Mouse (Mus musculus) heart, postnatal 0 days (tissue): ENCODE measurements around the gene Gm20662. TPM values are rescaled to one million over a fixed set of nuclear protein-coding genes. Genes with fewer than 3 reads are reported as not detected.

ENCODE experiments used
- ATAC-seq: fragments of 200-750 bp; cut with Nextera tagmentation; 2 replicates; pipeline ENCODE4 v1.8.0; 2017; ENCODE audit warnings: low read depth, moderate number of reproducible peaks, moderate library complexity; ENCODE audit not compliant: insufficient read depth
- DNase-seq: peaks from one replicate; pipeline ENCODE4 v3.0.0-alpha.2; 2016; ENCODE audit warnings: low spot score
- H3K27ac ChIP-seq: fragments of 300-500 bp; sonication (generic); 2 replicates; pipeline ENCODE4 v1.5.1; 2014; ENCODE audit warnings: low read depth, mild to moderate bottlenecking
- H3K27me3 ChIP-seq: fragments of 300-500 bp; sonication (generic); 2 replicates; pipeline ENCODE4 v1.6.1; 2014; ENCODE audit warnings: low read length, mixed read lengths; ENCODE audit not compliant: control insufficient read depth, insufficient read depth
- H3K36me3 ChIP-seq: fragments of 300-500 bp; sonication (generic); replicated peaks from 2 replicates; pipeline ENCODE4 v1.6.1; 2014; ENCODE audit warnings: low read length, mixed read lengths; ENCODE audit not compliant: control insufficient read depth, insufficient read depth
- H3K4me1 ChIP-seq: fragments of 300-500 bp; sonication (generic); 2 replicates; pipeline ENCODE4 v1.6.1; 2014; ENCODE audit warnings: antibody characterized with exemption; ENCODE audit not compliant: control insufficient read depth, insufficient read depth
- H3K4me2 ChIP-seq: fragments of 300-500 bp; sonication (generic); 2 replicates; pipeline ENCODE4 v1.6.1; 2014; ENCODE audit warnings: low read depth, mild to moderate bottlenecking, low read length, moderate library complexity
- H3K4me3 ChIP-seq: fragments of 300-500 bp; sonication (generic); 2 replicates; pipeline ENCODE4 v1.5.1; 2014; ENCODE audit warnings: low read depth, low read length
- H3K9ac ChIP-seq: fragments of 300-500 bp; sonication (generic); replicated peaks from 2 replicates; pipeline ENCODE4 v1.6.1; 2014; ENCODE audit warnings: low read depth, low read length, mixed read lengths
- H3K9me3 ChIP-seq: fragments of 300-500 bp; sonication (generic); replicated peaks from 2 replicates; pipeline ENCODE4 v1.6.1; 2016; ENCODE audit warnings: low read length; ENCODE audit not compliant: control insufficient read depth
- CTCF ChIP-seq: IDR thresholded peaks from 2 replicates; pipeline ENCODE4 v1.5.1; 2016; ENCODE audit warnings: antibody characterized with exemption, control low read depth, low read depth
- EP300 ChIP-seq: IDR thresholded peaks from 2 replicates; pipeline ENCODE4 v1.6.1; 2016; ENCODE audit warnings: antibody characterized with exemption, low read depth
- WGBS: fragments of 180-500 bp; shearing (Covaris S2); extraction: QIAGEN DNeasy Blood & Tissue Kit; methylation state at CpG from one replicate; pipeline ENCODE4 v1.1.7; 2014; 5-methylcytosine and 5-hydroxymethylcytosine counted together
- polyA plus RNA-seq: library from polyadenylated mRNA; unstranded; fragments of >200 nt; fragmentation: Nextera tagmentation; extraction: Ambion mirVana; gene quantifications from 2 replicates; pipeline ENCODE4 v1.2.1, GENCODE M21; 2015
- total RNA-seq: library from RNA; depleted of rRNA; stranded (reverse); fragments of >200 nt; gene quantifications from 2 replicates; pipeline ENCODE4 v1.2.3, GENCODE M21; 2014; ENCODE audit warnings: low replicate concordance

Gm20662 gene
- total and polyA plus RNA-seq, 2 experiments from 2014 or later: 0.56 to 1.8 TPM

DNA sequence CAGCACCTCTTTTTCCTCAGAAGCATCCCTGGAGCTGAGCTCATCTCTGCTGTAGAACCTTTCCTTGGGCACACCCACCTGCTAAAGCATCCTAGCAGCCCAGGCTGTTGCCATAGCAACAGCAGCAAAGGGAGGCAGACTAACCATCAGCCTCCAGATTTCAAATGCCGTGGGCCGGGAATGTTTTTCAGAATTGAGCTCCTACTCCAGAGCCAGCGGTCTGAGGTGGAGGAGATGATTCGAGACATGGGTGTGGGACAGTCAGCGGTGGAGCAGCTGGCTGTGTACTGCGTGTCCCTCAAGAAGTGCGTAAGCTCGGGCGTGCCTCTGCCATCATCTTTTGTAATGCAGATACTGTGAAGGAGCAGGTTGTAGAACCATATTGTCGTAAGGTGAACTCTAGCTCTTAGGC lies 34.8 kb upstream of the Gm20662 start:
- Histone ChIP-seq H3K27me3 (no peaks in the 10 kb centered on the region), H3K9me3 (no peaks in the 10 kb centered on the region), H3K4me2 (no peak overlapping the region), H3K36me3 (peaks cover 10% of the 10 kb centered on the region), H3K27ac (no peak overlapping the region), H3K4me1 (no peaks in the 10 kb centered on the region; the same call in 1 of the 2 replicates), H3K4me3 (no peak overlapping the region), H3K9ac (no peak overlapping the region)
- 90% methylated on average over 10 of the region's 10 CpGs for WGBS
- TF ChIP-seq EP300 (no peak), CTCF (no peak)
- ATAC-seq (no peak), DNase-seq (no peak)

DNA sequence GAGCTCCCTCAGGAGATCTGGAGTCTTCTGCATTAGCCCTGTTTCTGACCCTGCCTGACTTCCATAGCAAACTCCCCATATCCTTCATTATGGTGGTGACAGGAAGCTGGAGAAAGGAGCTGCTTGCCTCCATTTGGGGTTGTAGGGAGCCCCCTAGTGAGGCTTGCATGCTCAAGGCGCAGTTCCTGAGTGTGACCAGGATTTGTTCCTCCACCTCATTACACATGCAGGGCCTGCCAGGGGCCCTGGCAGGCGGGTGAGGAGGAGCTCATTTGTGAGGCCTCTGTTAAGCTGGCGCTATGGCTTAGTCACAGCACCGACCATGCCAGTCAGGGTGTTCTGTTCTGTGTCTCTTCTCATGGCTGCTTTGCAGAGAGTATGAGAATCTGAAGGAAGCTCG lies 34.3 kb upstream of the Gm20662 start:
- WGBS: 53% methylated on average over 5 of the region's 5 CpGs
- TF ChIP-seq CTCF (peak; percentile 48), EP300 (no peak)
- no peak overlapping the region for H3K4me2 ChIP-seq
- H3K4me1 ChIP-seq: no peaks in the 10 kb centered on the region; the same call in 1 of the 2 replicates
- no peak overlapping the region for H3K9ac ChIP-seq
- peaks cover 8% of the 10 kb centered on the region for H3K36me3 ChIP-seq
- no peak for DNase-seq
- H3K4me3 ChIP-seq: no peak overlapping the region
- H3K27me3 ChIP-seq: no peaks in the 10 kb centered on the region
- H3K27ac ChIP-seq: no peak overlapping the region
- peak; percentile 27; the same call in 1 of the 2 replicates for ATAC-seq
- H3K9me3 ChIP-seq: no peaks in the 10 kb centered on the region

DNA sequence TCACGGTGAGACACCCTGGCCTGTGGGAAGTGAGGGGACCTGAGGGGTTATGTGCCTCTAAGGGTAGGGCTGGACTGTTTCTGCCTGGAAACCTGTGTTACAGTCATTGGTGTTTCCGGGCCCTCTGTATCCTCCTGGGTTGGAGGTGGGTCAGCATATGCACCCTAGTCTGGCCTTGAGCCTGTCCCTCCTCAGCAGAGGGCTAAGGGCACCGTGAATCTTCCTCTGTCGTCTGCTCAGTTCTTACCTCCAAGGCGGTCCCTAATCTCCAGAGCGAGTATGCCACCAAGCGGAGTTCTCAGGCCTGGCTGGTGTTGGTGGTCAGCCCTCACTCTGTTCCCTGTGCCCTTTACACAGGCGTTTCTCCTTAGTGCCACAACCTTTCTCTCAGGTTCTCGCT lies 33.2 kb upstream of the Gm20662 start:
- Histone ChIP-seq H3K4me2 (no peak overlapping the region), H3K4me1 (no peaks in the 10 kb centered on the region; the same call in 1 of the 2 replicates), H3K27me3 (no peaks in the 10 kb centered on the region), H3K9ac (no peak overlapping the region), H3K9me3 (no peaks in the 10 kb centered on the region), H3K27ac (no peak overlapping the region), H3K4me3 (no peak overlapping the region), H3K36me3 (no peaks in the 10 kb centered on the region; the same call in 1 of the 2 replicates)
- no peak for DNase-seq
- WGBS: 93% methylated on average over 9 of the region's 9 CpGs
- no peak for TF ChIP-seq CTCF
- no peak for TF ChIP-seq EP300
- ATAC-seq: no peak

DNA sequence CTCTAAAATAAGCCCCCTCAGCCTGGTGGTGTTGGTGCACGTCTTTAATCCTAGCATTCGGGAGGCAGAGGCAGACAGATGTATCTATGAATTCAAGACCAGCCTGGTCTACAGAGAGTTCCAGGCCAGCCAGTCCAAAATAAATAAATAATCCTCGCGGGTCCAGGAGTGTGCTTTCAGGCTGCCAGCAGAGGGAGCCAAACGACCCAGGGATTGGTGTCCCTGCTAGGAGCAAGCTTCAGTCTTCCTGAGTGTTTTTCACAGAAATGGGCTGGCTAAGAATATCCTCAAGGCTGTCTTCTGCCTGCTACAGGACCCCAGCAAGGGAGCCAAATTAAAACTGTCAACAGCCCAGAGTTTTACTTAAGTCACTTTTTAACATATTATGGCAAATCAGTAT lies 32.4 kb upstream of the Gm20662 start:
- no peak overlapping the region for H3K4me2 ChIP-seq
- no peak overlapping the region for H3K9ac ChIP-seq
- ATAC-seq (peak; percentile 74), DNase-seq (peak; percentile 82)
- no peaks in the 10 kb centered on the region; the same call in 1 of the 2 replicates for H3K36me3 ChIP-seq
- 0 out of 2 replicates have a peak overlapping the region, but pooled peaks have one; percentile 28 for H3K27ac ChIP-seq
- no peaks in the 10 kb centered on the region for H3K27me3 ChIP-seq
- 8% methylated on average over 5 of the region's 5 CpGs for WGBS
- TF ChIP-seq EP300 (no peak), CTCF (peak; percentile 98)
- no peak overlapping the region for H3K4me3 ChIP-seq
- H3K9me3 ChIP-seq: no peaks in the 10 kb centered on the region
- no peaks in the 10 kb centered on the region; the same call in 1 of the 2 replicates for H3K4me1 ChIP-seq

GRCm38 (mm10) chr9:107964681-107965080 lies 31.5 kb upstream of the Gm20662 start:
- no peaks in the 10 kb centered on the region for H3K27me3 ChIP-seq
- WGBS: 83% methylated on average over 9 of the region's 9 CpGs
- H3K9ac ChIP-seq: no peak overlapping the region
- 0 out of 2 replicates have a peak overlapping the region, but pooled peaks have one; percentile 28 for H3K27ac ChIP-seq
- no peaks in the 10 kb centered on the region for H3K9me3 ChIP-seq
- H3K4me2 ChIP-seq: no peak overlapping the region
- DNase-seq (no peak), ATAC-seq (no peak)
- TF ChIP-seq CTCF: no peak
- no peak for TF ChIP-seq EP300
- H3K4me1 ChIP-seq: no peaks in the 10 kb centered on the region; the same call in 1 of the 2 replicates
- no peak overlapping the region for H3K4me3 ChIP-seq
- H3K36me3 ChIP-seq: no peaks in the 10 kb centered on the region

DNA sequence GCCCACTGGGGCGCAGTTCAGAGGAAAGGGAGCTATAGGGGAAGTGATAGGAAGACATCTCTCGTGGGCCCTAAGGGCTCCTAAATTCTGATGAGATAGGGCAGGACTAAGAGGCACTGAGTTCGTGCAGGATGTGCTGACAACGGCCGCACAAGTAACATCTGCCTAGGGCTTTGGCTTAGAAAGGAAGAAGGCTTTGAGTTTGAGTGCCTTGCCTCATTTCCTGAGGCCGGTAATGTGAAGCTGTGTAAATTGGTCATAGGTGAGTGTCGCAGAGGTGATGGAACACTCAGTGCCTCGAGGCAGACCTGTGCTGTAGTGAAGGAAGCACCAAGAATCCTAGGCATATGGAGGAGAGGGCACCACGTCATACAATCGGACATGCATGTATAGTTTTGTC lies 29.5 kb upstream of the Gm20662 start:
- WGBS: 76% methylated on average over 10 of the region's 10 CpGs
- no peaks in the 10 kb centered on the region; the same call in 1 of the 2 replicates for H3K4me1 ChIP-seq
- H3K9me3 ChIP-seq: no peaks in the 10 kb centered on the region
- no peaks in the 10 kb centered on the region for H3K36me3 ChIP-seq
- peak; percentile 80 for TF ChIP-seq EP300
- no peak for TF ChIP-seq CTCF
- H3K4me3 ChIP-seq: no peak overlapping the region
- peak overlapping the region; percentile 55 for H3K27ac ChIP-seq
- no peak overlapping the region for H3K4me2 ChIP-seq
- no peaks in the 10 kb centered on the region for H3K27me3 ChIP-seq
- ATAC-seq: no peak
- H3K9ac ChIP-seq: peak overlapping the region; percentile 26; the same call in 1 of the 2 replicates
- no peak for DNase-seq
